Mouse (Mus musculus) C3H10T1/2 (cell line): ENCODE measurements around the gene Uty. TPM values are rescaled to one million over a fixed set of nuclear protein-coding genes. Genes with fewer than 3 reads are reported as not detected.

Experiments used
- polyA plus RNA-seq, 2 experiments: library from polyadenylated mRNA; unstranded; fragments of >200 nt; fragmentation: generic; extraction: Trizol; gene quantifications; one replicate each; pipeline ENCODE4 v1.2.1; 2012; ENCODE audit warnings: missing spikeins in 2 of 2

Uty gene
- polyA plus RNA-seq, result not detected

DNA sequence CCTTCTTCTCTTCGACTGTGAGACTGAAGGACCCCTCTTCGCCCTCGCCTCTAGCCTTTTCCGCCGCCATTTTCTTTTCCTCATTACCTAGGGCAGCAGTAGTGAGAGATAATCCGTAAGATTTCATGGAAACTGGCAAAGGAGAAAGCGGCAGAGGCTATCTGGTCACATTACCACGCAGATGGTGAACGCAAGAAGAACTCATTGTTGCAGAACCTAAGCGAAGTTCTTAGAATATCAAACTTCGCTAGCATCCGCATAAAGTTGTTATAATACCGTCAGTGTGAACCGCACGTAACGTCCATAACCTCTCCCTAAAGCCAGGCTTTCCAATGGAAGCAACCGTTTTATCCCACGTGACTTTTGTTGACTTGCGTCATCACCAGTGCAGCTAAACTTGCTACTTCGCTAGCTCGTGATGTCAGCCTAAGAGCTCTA is at the start of gene Uty:
Gene Uty (minus strand): TSS at position 334 of the 438 bp plus-strand sequence.

DNA sequence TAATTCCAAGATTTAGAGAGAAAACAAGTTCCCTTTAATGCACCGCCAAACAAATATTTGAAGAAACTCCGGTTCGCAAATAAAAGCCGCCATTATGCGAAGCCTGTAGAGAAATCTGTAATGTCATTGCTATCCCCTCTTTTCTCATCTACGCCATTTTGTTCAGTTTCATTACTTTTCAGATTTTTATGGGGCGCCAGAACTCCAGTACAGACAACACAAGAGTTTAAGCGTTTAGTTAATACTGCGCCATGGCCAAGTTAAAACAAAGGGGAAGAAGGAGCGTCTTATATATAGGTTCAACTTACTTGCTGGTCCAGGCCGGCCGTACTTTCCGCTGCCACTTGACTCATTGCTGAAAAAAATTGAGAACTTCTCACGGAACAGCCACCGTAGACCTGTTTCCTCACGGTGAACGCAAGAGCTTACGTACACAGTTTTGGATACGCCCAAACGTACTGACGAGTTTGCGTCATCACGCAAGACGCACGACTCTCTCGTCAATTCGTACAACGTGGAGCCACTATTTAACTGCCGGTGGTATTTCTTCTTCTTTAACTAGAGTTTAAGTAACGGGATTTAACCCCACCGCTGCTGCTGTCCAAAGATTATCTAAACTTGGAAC is 40.7 kb upstream of the Uty start, which contains the start of gene Ddx3y:
Gene Ddx3y (minus strand): TSS at position 459 of the 625 bp plus-strand sequence.

Other genes starting within 250 kb of the Uty start
- not detected for gene Eif2s3y, start 235.2 kb downstream of the Uty start, polyA plus RNA-seq
- not detected for gene Ddx3y, start 40.9 kb upstream of the Uty start, polyA plus RNA-seq
- gene Usp9y, start 214.0 kb upstream of the Uty start, polyA plus RNA-seq, result not detected